Mouse (Mus musculus): ENCODE data around the gene Scn4a. TPM values are rescaled to one million over a fixed set of nuclear protein-coding genes. Genes with fewer than 3 reads are reported as not detected.
A peak's percentile ranks its signal among the peaks of the same experiment; 100 is the strongest.

Scn4a gene
- polyA plus RNA-seq, 2 experiments = 0.30 to 2.0 TPM

DNA sequence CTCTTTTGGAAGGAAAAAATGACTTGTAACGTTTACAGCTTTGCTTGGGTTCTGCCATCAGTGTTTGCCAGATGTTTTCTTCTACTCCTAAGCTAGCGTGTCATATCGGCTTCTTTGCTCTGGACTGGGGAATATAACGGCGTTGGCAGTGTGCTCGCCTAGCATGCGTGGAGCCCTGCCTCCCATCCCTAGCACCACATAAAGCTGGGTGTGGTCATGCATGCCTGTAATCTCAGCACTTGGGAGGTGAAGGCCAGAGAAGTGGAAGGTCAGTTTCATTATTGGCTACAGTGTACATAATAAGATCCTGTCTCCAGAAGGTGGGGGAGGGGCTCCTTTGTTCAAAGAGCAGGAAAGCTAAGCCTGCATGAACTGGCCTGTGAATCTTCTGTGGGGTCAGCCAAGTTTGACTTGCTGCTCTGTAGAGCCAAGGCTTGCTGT, 78.1 kb downstream of the Scn4a start:
- no peaks in the 10 kb centered on the region for H3K36me3 ChIP-seq (ENCODE audit: control insufficient read depth, insufficient read depth, low read length)
- no peak overlapping the region for H3K4me2 ChIP-seq (replicated peaks; ENCODE audit: low read depth, low read length, severe bottlenecking)
- no peak for TF ChIP-seq POLR2A (IDR thresholded peaks at IDR 0.05; ENCODE audit: borderline replicate concordance, extremely low read depth, insufficient read depth, insufficient read length)
- H3K27ac ChIP-seq (replicated peaks; ENCODE audit: low read depth, low read length) = peak overlapping the region; percentile 67
- H3K9ac ChIP-seq (ENCODE audit: low read depth, low read length, severe bottlenecking) = no peak overlapping the region
- 34% methylated on average over 7 of the region's 7 CpGs for WGBS
- H3K4me3 ChIP-seq (replicated peaks; ENCODE audit: low read length) = no peak overlapping the region
- no peak for ATAC-seq (ENCODE audit: low FRiP score, low read depth)
- peak; percentile 75 for DNase-seq (ENCODE audit: low spot score)
- H3K9me3 ChIP-seq (ENCODE audit: control insufficient read depth, low read length) = no peaks in the 10 kb centered on the region
- no peaks in the 10 kb centered on the region for H3K27me3 ChIP-seq (ENCODE audit: control insufficient read depth, insufficient read depth, low read length)
- peaks cover 25% of the 10 kb centered on the region for H3K4me1 ChIP-seq (ENCODE audit: control insufficient read depth, insufficient read depth, low read length)

GRCm38 (mm10) chr11:106274374-106274773, 78.7 kb downstream of the Scn4a start:
- no peak for DNase-seq (ENCODE audit: low spot score)
- no peak for TF ChIP-seq POLR2A (IDR thresholded peaks at IDR 0.05; ENCODE audit: borderline replicate concordance, extremely low read depth, insufficient read depth, insufficient read length)
- H3K9ac ChIP-seq (ENCODE audit: low read depth, low read length, severe bottlenecking) = no peak overlapping the region
- H3K36me3 ChIP-seq (ENCODE audit: control insufficient read depth, insufficient read depth, low read length) = no peaks in the 10 kb centered on the region
- ATAC-seq (ENCODE audit: low FRiP score, low read depth) = no peak
- no peaks in the 10 kb centered on the region for H3K27me3 ChIP-seq (ENCODE audit: control insufficient read depth, insufficient read depth, low read length)
- WGBS = 67% methylated on average over 1 of the region's 1 CpGs
- H3K9me3 ChIP-seq (ENCODE audit: control insufficient read depth, low read length) = no peaks in the 10 kb centered on the region
- no peak overlapping the region for H3K4me2 ChIP-seq (replicated peaks; ENCODE audit: low read depth, low read length, severe bottlenecking)
- peaks cover 29% of the 10 kb centered on the region for H3K4me1 ChIP-seq (ENCODE audit: control insufficient read depth, insufficient read depth, low read length)
- no peak overlapping the region for H3K4me3 ChIP-seq (replicated peaks; ENCODE audit: low read length)
- H3K27ac ChIP-seq (replicated peaks; ENCODE audit: low read depth, low read length) = peak overlapping the region; percentile 67

GRCm38 (mm10) chr11:106273811-106274210, 79.3 kb downstream of the Scn4a start:
- H3K9me3 ChIP-seq (ENCODE audit: control insufficient read depth, low read length) = no peaks in the 10 kb centered on the region
- DNase-seq (ENCODE audit: low spot score) (no peak), ATAC-seq (ENCODE audit: low FRiP score, low read depth) (no peak)
- H3K9ac ChIP-seq (ENCODE audit: low read depth, low read length, severe bottlenecking) = no peak overlapping the region
- H3K27me3 ChIP-seq (ENCODE audit: control insufficient read depth, insufficient read depth, low read length) = no peaks in the 10 kb centered on the region
- peak overlapping the region; percentile 79; the same call in 1 of the 2 replicates for H3K4me2 ChIP-seq (replicated peaks; ENCODE audit: low read depth, low read length, severe bottlenecking)
- 94% methylated on average over 6 of the region's 6 CpGs for WGBS
- no peak for TF ChIP-seq POLR2A (IDR thresholded peaks at IDR 0.05; ENCODE audit: borderline replicate concordance, extremely low read depth, insufficient read depth, insufficient read length)
- peaks cover 34% of the 10 kb centered on the region for H3K4me1 ChIP-seq (ENCODE audit: control insufficient read depth, insufficient read depth, low read length)
- peak overlapping the region; percentile 86 for H3K27ac ChIP-seq (replicated peaks; ENCODE audit: low read depth, low read length)
- no peaks in the 10 kb centered on the region for H3K36me3 ChIP-seq (ENCODE audit: control insufficient read depth, insufficient read depth, low read length)
- H3K4me3 ChIP-seq (replicated peaks; ENCODE audit: low read length) = peak overlapping the region; percentile 98

DNA sequence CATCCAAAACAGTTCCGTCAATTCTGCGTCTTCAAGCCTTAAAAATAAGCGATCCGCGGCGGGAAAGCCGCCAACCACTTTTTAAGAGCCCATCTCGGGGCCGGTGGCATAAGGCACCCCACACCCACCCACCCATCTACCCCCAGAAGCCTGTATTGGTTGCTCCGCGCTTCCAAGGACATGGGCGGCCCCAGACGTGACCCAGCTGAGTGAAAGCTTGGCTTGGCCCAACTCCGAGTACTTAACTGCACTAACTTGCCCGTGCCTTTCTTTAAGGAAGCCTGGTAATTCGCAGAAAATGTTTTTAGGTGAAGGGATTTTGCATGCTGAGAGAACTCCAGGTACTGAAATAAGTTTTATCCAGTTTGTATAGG, 79.8 kb downstream of the Scn4a start:
- Histone ChIP-seq H3K9me3 (ENCODE audit: control insufficient read depth, low read length) (no peaks in the 10 kb centered on the region), H3K4me1 (ENCODE audit: control insufficient read depth, insufficient read depth, low read length) (peaks cover 39% of the 10 kb centered on the region), H3K27ac (replicated peaks; ENCODE audit: low read depth, low read length) (peak overlapping the region; percentile 86), H3K4me2 (replicated peaks; ENCODE audit: low read depth, low read length, severe bottlenecking) (peak overlapping the region; percentile 79), H3K36me3 (ENCODE audit: control insufficient read depth, insufficient read depth, low read length) (no peaks in the 10 kb centered on the region; the same call in 1 of the 2 replicates), H3K9ac (ENCODE audit: low read depth, low read length, severe bottlenecking) (peak overlapping the region; percentile 64), H3K27me3 (ENCODE audit: control insufficient read depth, insufficient read depth, low read length) (no peaks in the 10 kb centered on the region), H3K4me3 (replicated peaks; ENCODE audit: low read length) (peak overlapping the region; percentile 98)
- DNase-seq (ENCODE audit: low spot score) = no peak
- WGBS = 7% methylated on average over 16 of the region's 16 CpGs
- no peak for ATAC-seq (ENCODE audit: low FRiP score, low read depth)
- no peak for TF ChIP-seq POLR2A (IDR thresholded peaks at IDR 0.05; ENCODE audit: borderline replicate concordance, extremely low read depth, insufficient read depth, insufficient read length)

GRCm38 (mm10) chr11:106272644-106273310, 80.3 kb downstream of the Scn4a start, which contains the start of gene Smarcd2:
Smarcd2 (minus strand) TSS chr11:106272972.
- TF ChIP-seq POLR2A (IDR thresholded peaks at IDR 0.05; ENCODE audit: borderline replicate concordance, extremely low read depth, insufficient read depth, insufficient read length) = peak; percentile 66; the same call in 1 of the 2 replicates
- Histone ChIP-seq H3K36me3 (ENCODE audit: control insufficient read depth, insufficient read depth, low read length) (no peaks in the 10 kb centered on the region; the same call in 1 of the 2 replicates), H3K4me3 (replicated peaks; ENCODE audit: low read length) (peak within 1 kb of the TSS; percentile 98), H3K9me3 (ENCODE audit: control insufficient read depth, low read length) (no peaks in the 10 kb centered on the region), H3K27me3 (ENCODE audit: control insufficient read depth, insufficient read depth, low read length) (no peaks in the 10 kb centered on the region), H3K27ac (replicated peaks; ENCODE audit: low read depth, low read length) (peak within 1 kb of the TSS; percentile 95), H3K9ac (ENCODE audit: low read depth, low read length, severe bottlenecking) (peak within 1 kb of the TSS; percentile 99), H3K4me2 (replicated peaks; ENCODE audit: low read depth, low read length, severe bottlenecking) (peak within 1 kb of the TSS; percentile 79), H3K4me1 (ENCODE audit: control insufficient read depth, insufficient read depth, low read length) (peaks cover 45% of the 10 kb centered on the region)
- peak; percentile 92 for ATAC-seq (ENCODE audit: low FRiP score, low read depth)
- DNase-seq (ENCODE audit: low spot score) = peak; percentile 98
- under 1% methylated on average over 63 of the region's 72 CpGs for WGBS
